Mouse (Mus musculus) kidney, postnatal 0 days (tissue): ENCODE measurements around the gene Rsbn1. TPM values are rescaled to one million over a fixed set of nuclear protein-coding genes. Genes with fewer than 3 reads are reported as not detected.

ENCODE experiments used
- ATAC-seq: fragments of 200-750 bp; cut with Nextera tagmentation; replicated peaks from 2 replicates; pipeline ENCODE4 v1.8.0; 2017; ENCODE audit warnings: low read depth, moderate number of reproducible peaks, moderate TSS enrichment, moderate library complexity; ENCODE audit not compliant: low FRiP score
- DNase-seq: peaks from one replicate; pipeline ENCODE4 v3.0.0-alpha.2; 2016; ENCODE audit warnings: low spot score
- H3K27ac ChIP-seq: fragments of 300-500 bp; sonication (generic); 2 replicates; pipeline ENCODE4 v1.5.1; 2014; ENCODE audit warnings: mild to moderate bottlenecking
- H3K27me3 ChIP-seq: fragments of 300-500 bp; sonication (generic); 2 replicates; pipeline ENCODE4 v1.6.1; 2014; ENCODE audit warnings: low read length, mixed read lengths; ENCODE audit not compliant: insufficient read depth
- H3K36me3 ChIP-seq: fragments of 300-500 bp; sonication (generic); 2 replicates; pipeline ENCODE4 v1.6.1; 2014; ENCODE audit warnings: low read length, mixed read lengths; ENCODE audit not compliant: insufficient read depth
- H3K4me1 ChIP-seq: fragments of 300-500 bp; sonication (generic); replicated peaks from 2 replicates; pipeline ENCODE4 v1.6.1; 2014; ENCODE audit warnings: antibody characterized with exemption, low read length, mixed read lengths; ENCODE audit not compliant: insufficient read depth
- H3K4me2 ChIP-seq: fragments of 300-500 bp; sonication (generic); 2 replicates; pipeline ENCODE4 v1.6.1; 2014; ENCODE audit warnings: mild to moderate bottlenecking, low read length, moderate library complexity, mixed read lengths
- H3K4me3 ChIP-seq: fragments of 300-500 bp; sonication (generic); replicated peaks from 2 replicates; pipeline ENCODE4 v1.5.1; 2014; ENCODE audit warnings: low read depth, low read length
- H3K9ac ChIP-seq: fragments of 300-500 bp; sonication (generic); 2 replicates; pipeline ENCODE4 v1.6.1; 2014; ENCODE audit warnings: low read depth, low read length
- H3K9me3 ChIP-seq: fragments of 300-500 bp; sonication (generic); replicated peaks from 2 replicates; pipeline ENCODE4 v1.6.1; 2016; ENCODE audit warnings: low read length, inconsistent platforms, mixed read lengths
- CTCF ChIP-seq: IDR thresholded peaks from 2 replicates; pipeline ENCODE4 v1.5.1; 2016; ENCODE audit warnings: antibody characterized with exemption, low read depth, mild to moderate bottlenecking, moderate library complexity
- WGBS: fragments of 180-500 bp; shearing (Covaris S2); extraction: QIAGEN DNeasy Blood & Tissue Kit; methylation state at CpG from one replicate; pipeline ENCODE4 v1.1.7; 2014; 5-methylcytosine and 5-hydroxymethylcytosine counted together
- polyA plus RNA-seq: library from polyadenylated mRNA; unstranded; fragments of >200 nt; fragmentation: Nextera tagmentation; extraction: Ambion mirVana; gene quantifications from 2 replicates; pipeline ENCODE4 v1.2.1, GENCODE M21; 2015

The Rsbn1 gene
- polyA plus RNA-seq, 1 experiment from 2014 or later: 11.4 TPM

- 0 out of 2 replicates have a peak, but pooled peaks cover 8% of the 10 kb centered on the region for H3K4me1 ChIP-seq
- no peak overlapping the region for H3K4me2 ChIP-seq
- peak; percentile 11 for DNase-seq
- ATAC-seq: no peak
- no peak overlapping the region for H3K9ac ChIP-seq
- 57% methylated on average over 6 of the region's 6 CpGs for WGBS
- no peak overlapping the region for H3K4me3 ChIP-seq
- no peak for TF ChIP-seq CTCF
- H3K27me3 ChIP-seq: no peaks in the 10 kb centered on the region
- no peak overlapping the region for H3K27ac ChIP-seq
- no peaks in the 10 kb centered on the region for H3K36me3 ChIP-seq
- no peaks in the 10 kb centered on the region for H3K9me3 ChIP-seq
Observed at GRCm38 (mm10) chr3:103927511-103927910, 13.6 kb downstream of the Rsbn1 start.

- no peak for TF ChIP-seq CTCF
- no peaks in the 10 kb centered on the region for H3K36me3 ChIP-seq
- no peaks in the 10 kb centered on the region for H3K4me1 ChIP-seq
- ATAC-seq (no peak), DNase-seq (no peak)
- H3K4me3 ChIP-seq: no peak overlapping the region
- H3K4me2 ChIP-seq: no peak overlapping the region
- H3K27ac ChIP-seq: no peak overlapping the region
- no peaks in the 10 kb centered on the region for H3K9me3 ChIP-seq
- H3K9ac ChIP-seq: no peak overlapping the region
- WGBS: 94% methylated on average over 1 of the region's 1 CpGs
- H3K27me3 ChIP-seq: no peaks in the 10 kb centered on the region
Observed at GRCm38 (mm10) chr3:103944794-103945562, 31.1 kb downstream of the Rsbn1 start.

- 90% methylated on average over 7 of the region's 7 CpGs for WGBS
- Histone ChIP-seq H3K27me3 (no peaks in the 10 kb centered on the region), H3K4me1 (no peaks in the 10 kb centered on the region), H3K4me2 (no peak overlapping the region), H3K36me3 (no peaks in the 10 kb centered on the region), H3K9ac (no peak overlapping the region), H3K27ac (no peak overlapping the region), H3K9me3 (no peaks in the 10 kb centered on the region), H3K4me3 (no peak overlapping the region)
- TF ChIP-seq CTCF: no peak
- no peak for DNase-seq
- ATAC-seq: no peak
Observed at GRCm38 (mm10) chr3:103948666-103949065, 34.7 kb downstream of the Rsbn1 start.

GRCm38 (mm10) chr3:103960622-103961021 lies 46.7 kb downstream of the Rsbn1 start:
- H3K9ac ChIP-seq: no peak overlapping the region
- no peak overlapping the region for H3K27ac ChIP-seq
- WGBS: 88% methylated on average over 3 of the region's 3 CpGs
- H3K36me3 ChIP-seq: peaks cover 11% of the 10 kb centered on the region; the same call in 1 of the 2 replicates
- ATAC-seq: no peak
- H3K27me3 ChIP-seq: no peaks in the 10 kb centered on the region
- no peaks in the 10 kb centered on the region for H3K9me3 ChIP-seq
- no peaks in the 10 kb centered on the region for H3K4me1 ChIP-seq
- TF ChIP-seq CTCF: no peak
- H3K4me2 ChIP-seq: no peak overlapping the region
- no peak overlapping the region for H3K4me3 ChIP-seq
- DNase-seq: no peak

- no peak for TF ChIP-seq CTCF
- no peak for DNase-seq
- peak overlapping the region; percentile 79 for H3K4me3 ChIP-seq
- H3K36me3 ChIP-seq: peaks cover 2% of the 10 kb centered on the region; the same call in 1 of the 2 replicates
- H3K4me1 ChIP-seq: peaks cover 8% of the 10 kb centered on the region; the same call in 1 of the 2 replicates
- H3K9ac ChIP-seq: peak overlapping the region; percentile 87; the same call in 1 of the 2 replicates
- peak overlapping the region; percentile 84 for H3K4me2 ChIP-seq
- H3K27me3 ChIP-seq: no peaks in the 10 kb centered on the region
- no peaks in the 10 kb centered on the region for H3K9me3 ChIP-seq
- no peak for ATAC-seq
- 28% methylated on average over 2 of the region's 2 CpGs for WGBS
- peak overlapping the region; percentile 94; the same call in 1 of the 2 replicates for H3K27ac ChIP-seq
Observed at GRCm38 (mm10) chr3:103967231-103967630, 53.3 kb downstream of the Rsbn1 start.

- H3K9ac ChIP-seq: peak within 1 kb of the TSS; percentile 87
- no peaks in the 10 kb centered on the region for H3K27me3 ChIP-seq
- TF ChIP-seq CTCF: no peak
- WGBS: under 1% methylated on average over 70 of the region's 70 CpGs
- peak within 1 kb of the TSS; percentile 94 for H3K27ac ChIP-seq
- no peaks in the 10 kb centered on the region for H3K9me3 ChIP-seq
- H3K4me2 ChIP-seq: peak within 1 kb of the TSS; percentile 84
- 0 out of 2 replicates have a peak, but pooled peaks cover 3% of the 10 kb centered on the region for H3K36me3 ChIP-seq
- peaks cover 8% of the 10 kb centered on the region; the same call in 1 of the 2 replicates for H3K4me1 ChIP-seq
- peak; percentile 98 for ATAC-seq
- H3K4me3 ChIP-seq: peak within 1 kb of the TSS; percentile 79
- DNase-seq: peak; percentile 93
Observed at GRCm38 (mm10) chr3:103967861-103968691, 54.2 kb downstream of the Rsbn1 start, which contains the start of gene Phtf1. TSS of gene Phtf1 (plus strand) at chr3:103968110.
